In the genomic region with DNA sequence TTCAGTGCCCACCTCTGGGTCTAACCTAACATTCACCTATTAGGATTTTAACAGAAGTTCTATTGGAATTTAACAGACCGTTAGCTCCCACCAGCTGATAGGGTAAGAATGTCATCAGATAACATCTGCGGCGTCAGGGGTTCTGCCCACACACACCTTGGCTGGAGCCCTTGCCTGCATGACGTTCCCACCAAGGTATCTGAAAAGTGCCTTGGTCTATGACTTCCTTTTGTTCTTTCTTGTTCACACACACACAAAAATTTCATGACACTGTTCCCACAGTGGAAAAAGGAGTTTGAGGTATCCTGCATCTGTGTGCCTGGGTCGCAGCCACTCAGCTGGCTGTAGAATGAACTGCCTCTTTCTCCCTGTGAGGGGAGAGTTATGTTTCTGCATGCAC, we compare ENCODE assay signal across 22 mouse cellular contexts.
DNase-seq lines count a peak whose midpoint lies in the region; ATAC-seq lines count a peak whose summit lies in the region.
"Had no signal": no experiment of that assay in that cellular context is flagged by ENCODE, and none has a peak within 500 bp of the region (broad histone marks: within the 10 kb centered on the region; RNA-seq: fewer than 3 reads in every experiment).

No protein-coding gene starts in this region.

- peak; percentile 69 for DNase-seq in induced T-regulatory cell, adult 2 months (ENCODE audit: low read depth)
- peak; percentile 36 to 46 for DNase-seq in thymus, postnatal 10 days (ENCODE audit: low spot score in 2 of 2)
- no peak for DNase-seq in neural tube, embryonic 10.5 days (ENCODE audit: extremely low spot score, low spot score)
- no peak for DNase-seq in layer of hippocampus, adult 11-12 months (ENCODE audit: low spot score)
- no peak for DNase-seq in adipocyte (ENCODE audit: low spot score)
- DNase-seq: adrenal gland, adult 8-10 months; B cell, adult 2 months; cerebellum, adult 8-10 months; cerebellum, postnatal 25 days; gastrocnemius, postnatal 10 days; heart, postnatal 36 days; kidney, adult 18-20 months; kidney, postnatal 4 days; layer of hippocampus, postnatal 36 days; left cerebral cortex, postnatal 4 days; liver, postnatal 0 days; lung, postnatal 10 days; midbrain, embryonic 14.5 days had no signal

- peak; percentile 38 for ATAC-seq in CD4-positive, CD25-positive, alpha-beta regulatory T cell, adult 4 months
- ATAC-seq: forebrain, embryonic 13.5 days; liver, embryonic 12.5 days; liver, postnatal 0 days; Patski had no signal

Comparison
In these comparisons a context has a peak if more than half of its experiments do, and no peak if none do; other contexts are left out.
1. DNase-seq: peak in induced T-regulatory cell, adult 2 months (single experiment) and thymus, postnatal 10 days (2 of 2); none in neural tube, embryonic 10.5 days (single experiment), layer of hippocampus, adult 11-12 months (single experiment) and adipocyte (single experiment).